Mouse (Mus musculus): ENCODE results near the gene Asb8.
A peak's percentile ranks its signal among the peaks of the same experiment; 100 is the strongest.

Gene Asb8

DNA sequence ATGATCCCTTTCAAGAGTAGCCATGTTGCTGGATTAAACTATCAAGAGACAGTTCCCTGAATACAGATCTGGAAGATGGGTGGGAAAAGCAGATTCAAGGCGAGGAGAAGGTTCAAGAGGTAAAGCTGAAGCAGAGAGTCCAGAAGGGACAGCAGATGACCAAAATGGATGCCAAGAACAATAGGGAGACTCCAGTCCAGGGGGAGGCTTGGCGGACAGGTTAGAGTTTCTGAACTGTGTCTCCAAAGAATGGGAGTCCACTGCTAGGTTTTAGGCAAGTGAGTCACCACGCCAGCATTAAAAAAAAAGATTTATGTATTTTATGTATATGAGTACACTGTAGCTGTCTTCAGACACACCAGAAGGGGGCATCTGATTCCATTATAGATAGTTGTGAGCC lies 10.8 kb downstream of the Asb8 start:
- DNase-seq = no peak

DNA sequence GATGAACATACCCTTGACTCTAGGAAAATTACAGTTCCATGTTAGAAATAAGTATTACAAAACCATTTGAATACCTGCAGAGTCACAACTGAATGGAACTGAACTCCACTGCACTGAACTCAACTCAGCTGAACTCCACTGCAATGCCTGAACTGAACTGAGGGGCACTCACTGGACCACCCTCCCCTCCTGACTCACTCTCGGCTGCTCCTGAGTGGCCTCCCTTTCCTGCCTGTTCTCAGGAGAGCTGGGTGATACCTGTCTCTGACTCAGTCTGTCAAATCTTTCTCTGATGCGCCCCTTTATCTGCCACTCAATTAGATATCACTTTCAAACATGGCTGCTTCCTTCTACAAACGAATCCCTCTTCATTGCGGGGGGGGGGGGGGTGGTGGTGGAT lies 11.3 kb downstream of the Asb8 start:
- DNase-seq = no peak

DNA sequence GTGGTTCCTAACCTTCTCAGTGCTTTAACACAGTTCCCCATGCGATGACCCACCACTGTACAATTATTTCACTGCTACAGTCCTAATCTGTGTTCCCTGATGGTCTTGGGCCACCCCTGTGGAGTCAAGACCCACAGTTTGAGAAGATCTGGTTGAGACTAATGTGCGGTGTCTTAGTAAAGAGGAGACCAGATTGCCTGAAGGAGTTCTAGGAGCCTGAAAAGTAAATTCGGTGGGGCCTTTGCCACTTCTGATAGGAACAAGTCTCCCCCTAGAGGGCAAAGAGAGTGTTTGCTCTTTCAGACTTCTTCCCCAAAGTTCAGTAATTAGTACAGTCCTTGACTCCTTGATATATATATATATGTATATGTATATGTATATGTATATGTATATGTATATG lies 11.8 kb downstream of the Asb8 start:
- DNase-seq = peak; percentile 15

GRCm38 (mm10) chr15:98152916-98153315 lies 12.5 kb downstream of the Asb8 start:
- no peak for DNase-seq

DNA sequence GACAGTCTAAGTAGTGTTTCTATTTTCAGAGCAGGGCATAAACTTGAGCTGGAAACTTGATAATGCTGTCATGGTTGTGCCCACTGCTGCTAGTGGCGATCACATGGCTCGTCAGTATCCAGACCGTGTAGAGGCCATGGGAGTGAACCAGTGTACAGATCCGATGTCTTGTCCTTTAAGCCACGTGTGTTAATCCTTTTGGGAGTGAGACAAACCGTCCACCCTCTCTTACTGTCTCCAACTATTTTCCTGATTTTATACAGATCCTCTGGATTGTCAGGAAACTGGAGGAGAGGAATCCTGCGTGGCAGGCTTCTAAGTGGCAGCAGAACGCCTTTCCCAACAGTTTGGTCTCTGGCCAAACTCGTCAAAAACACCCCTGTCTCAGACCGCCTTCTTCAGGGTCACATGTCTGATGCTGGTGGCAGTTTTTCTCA lies 16.2 kb downstream of the Asb8 start:
- DNase-seq = no peak

GRCm38 (mm10) chr15:98148356-98148755 lies 17.1 kb downstream of the Asb8 start:
- DNase-seq = no peak

DNA sequence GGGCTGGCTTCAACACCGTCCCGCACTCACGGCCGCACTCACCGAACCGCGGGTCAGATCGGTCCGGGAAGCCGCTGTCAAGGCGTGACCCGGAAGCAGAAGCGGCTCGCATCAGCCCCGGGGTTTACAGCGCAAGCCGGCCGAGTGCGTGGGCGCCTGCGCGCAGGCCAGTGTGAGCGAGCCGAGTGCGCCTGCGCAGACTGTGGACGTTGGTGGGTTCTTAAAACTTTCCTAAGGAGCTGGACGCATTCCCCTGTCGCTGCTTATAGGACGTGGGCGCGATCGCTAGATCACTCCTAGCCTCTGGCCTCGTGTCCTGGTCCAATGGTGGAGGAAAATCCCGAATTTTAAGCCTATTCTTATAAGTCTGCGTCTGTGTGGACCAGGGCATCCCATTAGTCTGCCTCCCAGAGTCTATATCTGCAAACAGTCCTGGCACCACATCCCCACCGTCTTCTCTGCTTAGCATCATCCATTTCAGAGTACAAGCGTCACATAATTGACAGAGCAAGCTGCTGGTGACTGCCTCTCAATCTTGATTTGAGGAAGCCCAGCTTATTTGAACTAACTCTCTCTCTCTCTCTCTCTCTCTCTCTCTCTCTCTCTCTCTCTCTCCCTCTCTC lies 19.8 kb downstream of the Asb8 start:
- peak; percentile 90 for DNase-seq

- DNase-seq = no peak
Observed at GRCm38 (mm10) chr15:98144861-98145507, 20.4 kb downstream of the Asb8 start.

DNA sequence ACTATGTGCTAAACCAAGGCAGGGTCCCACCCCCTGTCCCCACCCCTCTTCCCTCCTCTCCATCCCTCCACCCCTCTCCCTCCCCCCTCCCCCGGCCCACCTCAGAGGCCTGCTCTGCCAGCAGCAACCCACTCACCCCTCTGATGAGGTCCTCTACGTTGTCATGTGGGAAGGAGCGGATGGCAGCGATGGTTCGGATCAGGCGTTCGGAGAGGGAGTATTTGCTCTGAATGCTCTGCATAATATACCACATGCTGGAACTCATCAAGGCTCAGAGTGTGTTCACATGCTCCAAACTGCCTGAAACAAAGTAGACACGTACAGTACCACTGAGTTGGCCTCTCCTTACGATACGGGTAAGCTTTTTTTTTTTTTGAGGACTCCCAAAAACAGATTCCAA lies 22.9 kb downstream of the Asb8 start:
- no peak for DNase-seq

- no peak for DNase-seq
Observed at GRCm38 (mm10) chr15:98140809-98141208, 24.6 kb downstream of the Asb8 start.

DNA sequence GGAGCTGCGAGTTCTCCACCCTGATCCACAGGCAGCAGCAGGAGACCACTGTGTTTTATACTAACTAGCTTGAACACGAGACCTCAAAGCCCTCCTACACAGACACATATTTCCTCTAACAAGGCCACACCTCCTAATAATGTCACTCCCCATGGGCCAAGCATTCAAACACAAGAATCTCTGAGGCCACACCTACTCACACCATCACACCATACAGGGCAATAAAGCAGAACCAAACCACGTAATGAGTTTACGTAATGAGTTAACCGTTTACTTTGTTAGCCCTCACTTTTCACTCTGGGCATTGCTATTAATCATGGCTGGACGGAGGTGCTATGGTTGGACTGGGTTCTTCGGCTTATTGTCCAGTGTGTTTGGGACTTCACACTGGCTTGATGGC lies 25.7 kb downstream of the Asb8 start:
- no peak for DNase-seq

DNA sequence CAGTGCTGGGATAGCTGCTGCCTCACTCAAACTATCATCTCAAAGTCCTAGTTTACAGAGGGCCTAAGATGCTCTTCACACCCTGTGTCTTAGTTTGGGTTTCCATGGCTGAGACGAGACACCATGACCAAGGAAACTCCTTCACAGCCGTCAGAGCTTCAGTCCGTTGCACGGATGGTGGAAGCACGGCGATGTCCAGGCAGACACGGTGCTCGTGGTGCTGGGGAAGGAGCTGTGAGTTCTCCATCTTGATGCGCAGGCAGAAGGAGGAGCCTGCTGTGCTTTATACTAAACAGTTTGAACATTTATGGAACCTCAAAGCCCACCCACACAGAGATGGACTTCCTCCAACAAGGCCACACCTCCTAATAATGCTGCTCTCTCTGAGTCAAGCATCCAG lies 28.6 kb downstream of the Asb8 start:
- no peak for DNase-seq

GRCm38 (mm10) chr15:98135671-98136070 lies 29.8 kb downstream of the Asb8 start:
- no peak for DNase-seq

- DNase-seq = no peak
Observed at GRCm38 (mm10) chr15:98134666-98135065, 30.8 kb downstream of the Asb8 start.

GRCm38 (mm10) chr15:98134034-98134433 lies 31.4 kb downstream of the Asb8 start:
- DNase-seq = no peak

GRCm38 (mm10) chr15:98133471-98133870 lies 32.0 kb downstream of the Asb8 start:
- no peak for DNase-seq

DNA sequence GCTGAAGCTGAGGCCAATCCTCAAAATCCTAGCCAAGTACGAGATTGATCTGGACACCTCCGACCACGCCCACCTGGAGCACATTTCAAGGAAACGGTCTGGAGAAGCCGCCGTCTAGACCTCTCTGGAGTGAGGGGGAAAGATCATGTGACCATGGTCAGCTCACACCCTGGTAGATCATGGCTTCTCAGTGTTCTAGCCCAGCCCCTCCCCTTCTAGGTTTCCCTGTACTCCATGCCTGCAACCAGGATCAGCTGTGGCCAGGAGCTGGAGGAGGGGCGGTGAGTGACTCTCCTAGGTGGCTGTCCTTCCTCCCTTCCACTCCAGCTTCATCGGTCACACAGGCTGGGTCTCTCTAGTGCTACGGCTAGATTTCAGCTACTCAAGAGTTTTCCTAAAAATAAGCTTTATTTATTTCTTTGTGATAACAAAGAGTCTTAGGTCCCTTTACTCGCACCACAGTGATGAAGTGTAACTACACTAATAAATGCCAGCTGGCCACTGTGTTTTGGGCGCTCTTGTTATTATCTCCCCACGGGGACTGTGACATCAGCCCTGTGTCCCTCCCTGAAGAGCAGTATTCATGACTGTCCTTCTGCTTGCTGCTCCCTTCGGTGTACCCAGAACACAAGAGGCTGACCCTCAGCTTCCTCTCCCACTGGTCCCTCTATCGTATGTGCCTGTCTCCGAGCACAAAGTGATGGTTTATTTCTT lies 33.3 kb downstream of the Asb8 start:
- no peak for DNase-seq

DNA sequence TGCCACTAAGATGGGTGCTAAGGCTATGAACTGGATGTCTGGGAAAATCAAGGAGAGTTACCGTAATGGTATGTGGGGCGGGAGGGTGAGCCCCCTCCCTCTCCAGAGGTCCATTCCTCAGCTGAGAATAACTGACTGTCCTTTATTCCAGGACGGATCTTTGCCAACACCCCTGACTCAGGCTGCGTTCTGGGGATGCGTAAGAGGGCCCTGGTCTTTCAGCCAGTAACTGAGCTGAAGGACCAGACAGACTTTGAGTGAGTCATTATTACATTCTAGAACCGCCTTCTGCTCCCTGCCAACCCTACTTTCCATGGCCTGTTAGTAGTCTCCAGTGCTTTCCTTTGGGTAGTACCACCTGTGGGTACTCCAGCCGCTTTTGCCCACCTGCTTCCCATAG lies 34.0 kb downstream of the Asb8 start:
- no peak for DNase-seq

DNA sequence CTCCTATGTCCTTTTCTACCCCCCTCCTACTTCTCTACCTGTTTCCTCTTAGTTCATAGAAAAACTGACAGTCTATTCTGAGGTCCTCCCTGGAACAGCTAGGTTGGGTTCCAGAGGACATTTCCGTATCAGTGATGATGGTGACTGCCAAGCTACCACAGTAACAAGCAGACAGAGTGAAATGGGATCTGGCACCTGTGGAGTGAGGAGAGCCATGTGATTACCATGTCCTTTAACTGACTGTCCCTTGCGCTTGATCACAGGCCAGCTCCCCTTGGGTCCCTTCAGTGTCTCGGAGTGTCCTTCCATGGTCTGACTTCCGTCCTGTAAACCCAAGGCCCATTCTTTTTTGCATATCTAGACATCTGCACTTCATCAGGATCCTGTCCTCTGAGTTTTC lies 34.4 kb downstream of the Asb8 start:
- DNase-seq = no peak

DNA sequence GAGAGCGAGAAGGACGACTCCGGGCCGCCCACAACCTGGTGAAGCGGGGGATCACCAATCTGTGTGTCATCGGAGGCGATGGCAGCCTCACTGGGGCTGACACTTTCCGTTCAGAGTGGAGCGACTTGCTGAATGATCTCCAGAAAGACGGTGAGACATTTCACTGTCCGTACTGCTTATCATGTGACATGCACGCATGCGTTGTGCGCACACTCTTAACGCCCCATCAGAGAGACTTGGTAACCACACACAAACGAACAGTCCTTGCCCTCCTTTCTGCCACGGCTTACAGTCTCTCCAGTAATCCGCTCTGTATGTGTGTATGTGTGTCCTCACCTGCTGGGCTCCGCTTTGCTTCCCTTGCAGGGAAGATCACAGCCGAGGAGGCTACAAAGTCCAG lies 44.6 kb downstream of the Asb8 start:
- DNase-seq = no peak

DNA sequence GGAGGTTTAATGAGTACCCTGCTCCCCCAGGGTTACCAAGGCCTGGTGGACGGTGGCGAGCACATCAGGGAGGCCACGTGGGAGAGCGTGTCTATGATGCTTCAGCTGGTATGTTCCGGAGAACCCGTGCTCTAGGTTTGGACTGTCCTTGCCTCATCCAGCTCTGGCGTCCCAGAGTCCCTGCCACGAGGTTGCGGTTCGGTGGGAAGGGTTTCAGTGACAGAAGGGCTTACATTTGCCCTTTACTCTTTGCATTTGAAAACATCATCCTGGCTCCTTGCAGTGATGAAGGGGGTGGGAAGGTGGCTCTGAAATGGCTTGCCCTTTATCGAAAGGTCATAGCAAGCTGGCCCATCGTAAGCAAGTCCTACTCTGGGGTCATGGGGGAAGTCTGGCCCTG lies 46.1 kb downstream of the Asb8 start:
- no peak for DNase-seq

- no peak for DNase-seq
Observed at GRCm38 (mm10) chr15:98116287-98116686, 49.1 kb downstream of the Asb8 start.

- DNase-seq = no peak
Observed at GRCm38 (mm10) chr15:98115779-98116163, 49.7 kb downstream of the Asb8 start.
